Mouse (Mus musculus) ES-Bruce4 (cell line): ENCODE measurements at regions not wholly inside any gene's neighbourhood (a gene's known extent, or its start where the extent isn't known, plus 50 kb on each side); places are given as distances from the start of the nearest gene placed in this dataset.

ENCODE experiments used
- CTCF ChIP-seq: IDR thresholded peaks from one replicate; pipeline ENCODE4 v1.8.1; 2011; ENCODE audit warnings: low read depth, low read length
- POLR2A ChIP-seq: IDR thresholded peaks from one replicate; pipeline ENCODE4 v1.8.1; 2011; ENCODE audit warnings: low read length; ENCODE audit not compliant: insufficient read depth

GRCm38 (mm10) chr7:39981647-39982046, 464.1 kb downstream of the Zfp619 start:
- TF ChIP-seq POLR2A (no peak), CTCF (no peak)
